Mouse (Mus musculus) thymus, adult 18-20 months (tissue): ENCODE measurements around the gene Stam.
A peak's percentile ranks its signal among the peaks of the same experiment; 100 is the strongest.

Experiments
- DNase-seq, 2 experiments: peaks; one replicate each; pipeline ENCODE4 v3.0.0; 2022; ENCODE audit warnings: mixed read lengths in 2 of 2

Stam gene

GRCm38 (mm10) chr2:14073362-14074220, at the start of gene Stam:
Gene Stam (plus strand): TSS chr2:14074098.
- DNase-seq, result peak; percentile 84 to 85

DNA sequence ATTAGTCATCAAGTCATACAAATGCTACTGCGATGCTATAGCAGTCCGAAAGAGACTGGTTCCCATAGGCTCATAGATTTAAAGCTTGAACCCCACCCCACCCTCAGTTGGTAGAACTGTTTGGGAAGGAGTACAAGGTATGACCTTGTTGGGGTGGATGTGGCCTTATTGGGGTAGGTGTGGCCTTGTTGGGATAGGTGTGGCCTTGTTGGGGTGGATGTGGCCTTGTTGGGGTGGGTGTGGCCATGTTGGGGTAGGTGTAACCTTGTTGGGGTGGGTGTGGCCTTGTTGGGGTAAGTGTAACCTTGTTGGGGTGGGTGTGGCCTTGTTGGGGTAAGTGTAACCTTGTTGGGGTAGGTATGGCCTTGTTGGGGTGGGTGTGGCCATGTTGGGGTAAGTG, 32.6 kb upstream of the Stam start:
- DNase-seq, result no peak

GRCm38 (mm10) chr2:14043011-14043410, 30.9 kb upstream of the Stam start:
- no peak for DNase-seq

GRCm38 (mm10) chr2:14043577-14044170, 30.2 kb upstream of the Stam start:
- no peak for DNase-seq

GRCm38 (mm10) chr2:14048381-14048780, 25.5 kb upstream of the Stam start:
- peak; percentile 13 to 16 for DNase-seq

DNA sequence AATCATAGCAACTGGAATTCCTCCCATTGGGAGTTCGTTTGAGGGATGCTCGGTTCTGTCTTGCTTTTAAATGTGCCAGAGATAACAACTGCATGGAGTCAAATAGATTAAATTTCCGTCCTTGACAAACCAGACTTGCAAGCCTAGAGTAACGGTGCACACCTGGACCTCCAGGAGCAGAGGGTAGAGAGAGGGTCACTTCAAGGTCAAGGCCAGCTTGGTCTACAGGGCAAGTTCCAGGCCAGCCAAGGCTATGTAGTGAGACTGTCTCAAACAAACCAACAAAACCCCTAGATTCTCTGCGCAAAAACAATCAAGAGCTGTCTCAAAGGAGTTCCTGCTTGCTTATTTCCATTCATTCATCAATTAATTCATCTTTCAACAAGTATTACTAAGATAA, 25.1 kb upstream of the Stam start:
- DNase-seq, result no peak

- DNase-seq, result no peak
These were observed 20.3 kb upstream of the Stam start for GRCm38 (mm10) chr2:14053618-14054017.

DNA sequence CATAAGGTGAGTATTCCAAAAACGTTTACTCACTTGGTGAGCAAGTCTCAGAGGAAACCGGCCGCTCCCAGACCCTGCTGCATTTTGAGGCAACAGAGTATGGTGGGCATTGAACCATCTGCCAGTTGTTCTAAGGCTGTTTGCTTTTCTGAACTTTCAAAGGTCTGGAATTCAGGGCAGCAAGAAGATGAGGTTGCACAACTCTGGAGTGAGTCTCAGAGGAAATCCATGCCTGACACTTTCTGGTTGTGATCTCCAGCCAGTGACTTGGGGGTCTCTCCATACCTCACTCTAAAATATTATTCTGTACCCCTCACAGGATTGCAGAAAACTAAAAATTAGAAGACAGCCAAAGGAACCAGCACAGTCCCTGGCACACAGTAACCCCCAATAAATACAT, 19.7 kb upstream of the Stam start:
- DNase-seq, result no peak

- no peak for DNase-seq
These were observed 19.2 kb upstream of the Stam start for GRCm38 (mm10) chr2:14054716-14055115.

GRCm38 (mm10) chr2:14055168-14055565, 18.7 kb upstream of the Stam start:
- DNase-seq, result no peak

DNA sequence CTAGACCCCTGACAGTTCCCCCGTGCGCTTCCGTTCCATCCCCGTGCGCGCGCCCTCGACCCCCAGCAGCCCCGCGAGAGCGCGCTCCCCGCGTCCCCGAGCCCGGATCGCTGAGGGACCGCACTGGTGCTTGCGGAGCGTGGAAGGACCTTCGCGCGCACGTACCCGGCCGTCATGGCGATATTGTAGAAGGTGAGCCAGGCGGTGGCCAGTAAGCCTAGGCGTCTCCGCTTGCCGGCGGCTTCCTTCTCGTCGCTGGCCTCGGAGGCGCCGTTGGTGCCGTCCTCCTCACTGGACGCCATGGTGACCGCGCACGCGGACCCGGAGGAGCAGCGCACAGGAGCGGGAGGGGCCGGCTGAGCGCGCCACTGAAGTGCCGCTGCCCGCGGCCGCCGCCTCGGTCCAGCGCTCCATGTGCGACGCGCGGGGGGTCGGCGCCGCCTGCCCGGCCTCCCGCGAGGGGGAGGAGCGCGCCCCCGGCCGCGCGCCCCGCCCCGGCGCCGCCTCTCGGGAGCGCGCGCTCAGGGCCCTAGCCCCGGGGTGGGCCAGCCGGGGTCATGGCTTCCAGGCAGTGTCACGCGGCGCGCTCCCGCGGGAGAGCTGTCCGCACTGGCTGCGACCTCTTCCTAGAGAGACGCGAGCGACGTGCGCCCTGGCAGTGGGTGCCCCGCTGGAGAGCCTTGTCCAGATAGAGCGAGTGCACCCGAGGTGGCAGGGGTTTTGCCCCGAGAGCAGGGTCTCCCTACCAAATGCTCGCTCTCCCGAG, 18.1 kb upstream of the Stam start, which contains the start of gene Hacd1:
Gene Hacd1 (minus strand): TSS at position 570 of the 766 bp plus-strand sequence.
- peak; percentile 72 to 74 for DNase-seq

DNA sequence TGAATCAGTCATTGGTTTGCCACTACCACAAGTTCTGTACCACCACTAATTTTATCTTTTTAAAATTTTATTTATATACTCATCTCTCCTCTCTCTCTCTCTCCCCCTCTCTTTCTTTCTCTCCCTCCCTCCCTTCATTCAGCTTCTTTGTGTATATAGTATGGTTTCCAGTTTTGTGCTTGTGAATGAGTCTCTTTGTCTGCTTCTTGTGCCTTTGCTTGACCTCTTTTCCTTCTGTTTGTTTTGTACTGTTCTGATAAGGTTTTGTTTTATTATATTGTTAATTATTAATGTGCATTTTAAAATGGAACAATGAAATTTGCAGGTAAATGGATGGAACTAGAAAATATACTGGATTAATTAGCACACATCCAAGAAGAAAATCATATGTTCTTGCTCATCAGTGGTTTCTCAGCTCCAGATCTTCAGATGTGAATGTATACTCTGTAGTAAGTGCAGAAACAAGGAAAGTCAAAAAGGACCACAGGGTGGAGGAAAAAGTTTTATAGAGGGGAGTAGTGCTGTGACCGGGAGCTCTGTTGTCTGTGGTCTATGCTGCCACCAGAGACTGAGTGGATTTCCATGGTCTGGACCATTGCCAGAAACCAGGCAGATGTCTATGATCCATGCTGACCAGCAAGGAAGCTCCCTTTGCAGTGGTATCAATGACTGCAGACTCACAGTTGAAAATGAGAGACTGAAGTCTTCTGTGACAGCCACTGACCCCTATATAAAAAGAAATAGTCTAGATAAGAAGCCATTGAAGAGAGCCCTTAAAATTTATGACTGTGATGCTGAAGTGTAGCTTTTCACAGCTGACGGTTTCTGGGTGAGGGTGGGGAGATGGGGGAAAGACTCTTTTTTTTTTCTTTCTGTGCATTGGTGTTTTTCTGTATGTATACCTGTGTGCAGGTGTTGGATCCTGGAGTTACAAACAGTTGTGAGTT, 7.9 kb upstream of the Stam start:
- no peak for DNase-seq

DNA sequence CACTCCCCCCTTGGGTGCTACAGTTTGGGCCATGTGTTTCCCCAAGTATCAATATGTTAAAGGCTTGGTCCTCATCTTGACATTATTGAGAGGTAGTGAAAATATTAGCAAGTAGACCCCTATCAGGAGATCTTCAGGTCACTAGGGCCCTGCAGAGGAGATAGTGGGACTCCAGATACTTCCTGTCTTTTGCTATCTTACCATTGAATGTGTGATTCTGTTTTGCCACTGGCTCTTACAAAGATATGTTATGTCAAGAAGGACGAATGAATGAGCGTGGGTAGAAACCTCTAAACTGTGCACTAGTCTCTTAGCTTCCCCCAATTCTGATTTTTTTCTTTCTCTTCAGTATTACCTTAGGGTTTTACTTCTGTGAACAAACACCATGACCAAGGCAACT, 4.9 kb upstream of the Stam start:
- no peak for DNase-seq

DNA sequence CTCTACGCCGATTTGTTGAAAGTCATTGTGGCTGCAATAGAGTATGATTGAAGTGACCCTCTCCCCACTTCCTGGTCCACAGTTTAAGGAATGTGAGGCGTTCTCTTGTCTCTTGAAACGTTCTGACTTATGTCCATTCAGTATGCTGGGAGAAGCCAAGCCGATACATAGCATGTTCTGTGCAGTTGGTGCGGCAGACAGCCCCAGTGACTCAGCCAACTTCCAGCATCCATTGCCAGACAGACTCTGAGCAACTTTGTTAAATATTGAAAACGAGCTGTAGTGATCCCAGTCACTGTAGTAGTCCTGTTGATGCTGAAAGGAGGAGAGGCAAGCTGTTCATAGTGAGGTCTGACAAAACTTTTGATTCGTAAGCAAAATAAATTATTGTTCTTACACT, 3.4 kb upstream of the Stam start:
- no peak for DNase-seq

- DNase-seq, result no peak
These were observed 913 bp upstream of the Stam start for GRCm38 (mm10) chr2:14073008-14073361.

GRCm38 (mm10) chr2:14074221-14074901, 463 bp downstream of the Stam start:
- no peak for DNase-seq

DNA sequence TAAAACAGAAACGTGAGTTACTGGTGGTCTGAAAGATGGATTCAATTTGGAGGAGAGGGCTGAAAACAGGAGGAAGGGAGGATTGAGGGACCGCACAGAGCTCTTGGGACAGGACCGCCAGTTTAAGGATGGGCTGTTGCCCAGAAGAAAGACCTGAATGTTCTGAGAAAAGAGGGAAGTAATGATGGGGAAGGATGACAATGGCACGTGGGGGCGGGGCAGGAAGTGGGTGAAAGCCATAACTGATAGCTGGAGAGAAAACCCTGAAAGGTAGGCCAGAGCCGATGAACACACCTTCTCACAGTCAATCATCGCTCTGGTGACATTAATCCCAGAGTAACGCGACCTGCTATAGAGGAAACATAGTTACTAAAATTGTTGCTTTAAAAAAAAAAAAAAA, 4.6 kb downstream of the Stam start:
- DNase-seq, result peak; percentile 40 to 53

- no peak for DNase-seq
These were observed 26.6 kb downstream of the Stam start for GRCm38 (mm10) chr2:14100533-14100932.

- no peak for DNase-seq
These were observed 28.7 kb downstream of the Stam start for GRCm38 (mm10) chr2:14102603-14103002.

GRCm38 (mm10) chr2:14103924-14104323, 30.0 kb downstream of the Stam start:
- DNase-seq, result no peak

DNA sequence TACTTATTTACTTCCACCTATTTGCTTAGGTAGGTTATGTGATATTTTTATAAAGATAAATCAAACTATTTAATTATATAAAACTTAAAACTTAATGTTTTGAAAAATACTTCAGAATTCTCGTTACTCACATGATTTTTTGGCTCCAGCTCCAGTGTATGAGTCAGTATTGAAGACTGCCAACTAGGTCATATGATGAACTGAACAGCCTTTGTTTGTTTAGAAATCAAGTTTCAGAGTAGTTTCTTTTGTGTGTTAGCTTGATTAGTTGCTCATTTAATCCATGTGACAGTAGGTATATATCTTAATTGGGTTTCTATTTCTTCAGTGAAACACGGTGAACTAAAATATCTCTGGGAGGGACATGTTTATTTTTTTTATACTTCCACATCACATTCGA, 33.8 kb downstream of the Stam start:
- DNase-seq, result no peak

DNA sequence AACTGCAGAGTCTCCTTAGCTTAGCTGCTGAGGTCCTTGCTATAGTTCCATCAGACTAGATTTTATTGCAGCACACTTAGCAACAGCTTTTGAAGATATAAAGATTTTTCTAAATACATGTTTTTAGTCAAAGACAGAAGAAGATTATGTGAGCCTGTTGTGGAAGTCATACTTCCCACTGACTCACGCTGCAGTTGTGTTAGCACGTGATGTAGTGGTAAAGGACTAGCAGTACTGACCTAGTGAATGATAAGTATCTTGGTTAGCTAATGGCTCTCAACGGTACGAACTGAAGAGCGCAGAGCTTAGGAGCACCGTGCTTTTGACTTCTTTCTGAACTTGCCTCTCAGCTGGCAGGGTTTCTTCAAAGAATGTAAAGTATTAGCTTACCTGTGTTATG, 52.5 kb downstream of the Stam start:
- DNase-seq, result no peak
